Mouse (Mus musculus): ENCODE data around the gene Aars2.

The Aars2 gene

DNA sequence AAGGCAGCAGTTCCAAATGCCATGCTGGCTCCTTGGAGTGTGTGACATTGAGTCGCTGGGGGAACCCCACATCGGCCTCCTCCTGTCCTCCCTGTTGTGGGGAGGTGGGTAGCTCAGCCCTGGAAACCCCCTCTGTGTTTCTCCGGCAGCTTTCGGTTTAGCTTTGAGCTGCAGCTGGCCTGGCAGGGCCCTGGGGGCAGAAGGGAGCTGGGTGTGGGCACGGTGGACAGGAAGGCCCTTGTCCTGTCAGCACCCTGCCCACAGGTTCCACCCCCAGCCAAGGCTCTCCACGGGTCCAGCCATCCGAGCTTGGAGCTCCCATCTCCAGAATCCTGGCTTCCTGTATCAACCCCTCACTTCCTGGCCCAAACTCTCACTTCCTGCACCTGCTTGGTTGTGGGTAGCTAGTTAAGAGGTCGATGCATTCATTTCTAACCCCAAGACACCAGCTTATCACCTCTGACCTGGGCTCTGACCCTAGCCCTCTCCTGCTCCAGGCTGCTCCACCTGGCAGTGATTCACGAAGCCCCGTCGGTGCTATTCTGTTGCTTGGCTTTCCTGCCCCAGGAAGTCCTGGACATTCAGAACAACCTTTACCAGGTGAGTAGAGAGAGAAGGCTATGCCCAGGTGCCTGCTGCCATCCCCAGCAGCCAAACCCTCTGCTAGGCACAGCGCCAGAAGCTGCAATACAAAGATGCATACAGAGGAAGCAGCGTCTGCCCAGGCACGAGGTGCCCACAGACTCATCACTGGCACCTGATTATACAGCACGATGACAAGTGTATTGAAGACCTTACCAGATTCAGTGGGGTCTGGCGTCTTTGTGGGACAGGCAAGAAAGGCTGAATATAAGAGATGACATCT, 51.6 kb downstream of the Aars2 start:
- DNase-seq (ENCODE audit: low spot score in 2 of 2) = peak; percentile 25 to 74

DNA sequence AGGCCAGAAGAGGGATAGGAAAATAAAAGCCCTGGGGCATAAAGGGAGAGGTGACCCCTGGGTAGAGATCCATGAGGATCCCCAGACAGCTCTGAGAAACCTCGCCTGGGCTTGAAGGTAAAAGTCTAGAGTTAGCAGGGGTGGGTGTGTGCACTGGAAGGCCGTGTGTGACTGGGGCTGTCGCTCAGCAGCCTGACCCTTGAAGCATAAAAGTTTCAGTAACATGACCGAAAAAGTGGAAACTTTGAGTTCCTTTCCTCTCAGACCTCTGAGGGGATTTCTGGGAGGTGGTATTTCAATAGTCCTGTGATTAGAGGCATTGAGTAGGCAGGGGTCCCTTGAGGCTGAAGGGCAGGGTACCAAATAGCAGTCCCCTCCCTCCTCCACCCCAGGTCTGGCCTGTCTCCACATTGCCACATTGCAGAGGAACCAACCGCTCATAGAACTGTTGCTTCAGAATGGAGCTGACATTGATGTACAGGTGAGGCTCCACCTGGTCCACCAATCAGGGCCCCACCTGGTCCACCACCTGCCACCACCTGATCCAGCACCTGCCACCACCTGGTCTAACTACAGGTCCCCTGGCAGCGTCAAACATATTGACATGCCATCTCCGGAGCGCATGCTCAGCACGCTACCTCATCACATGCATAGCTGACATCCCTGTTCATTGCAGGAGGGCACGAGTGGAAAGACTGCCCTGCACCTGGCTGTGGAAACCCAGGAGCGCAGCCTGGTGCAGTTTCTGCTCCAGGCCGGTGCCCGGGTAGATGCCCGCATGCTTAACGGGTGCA, 53.3 kb downstream of the Aars2 start:
- DNase-seq (ENCODE audit: low spot score in 2 of 2) = no peak

DNA sequence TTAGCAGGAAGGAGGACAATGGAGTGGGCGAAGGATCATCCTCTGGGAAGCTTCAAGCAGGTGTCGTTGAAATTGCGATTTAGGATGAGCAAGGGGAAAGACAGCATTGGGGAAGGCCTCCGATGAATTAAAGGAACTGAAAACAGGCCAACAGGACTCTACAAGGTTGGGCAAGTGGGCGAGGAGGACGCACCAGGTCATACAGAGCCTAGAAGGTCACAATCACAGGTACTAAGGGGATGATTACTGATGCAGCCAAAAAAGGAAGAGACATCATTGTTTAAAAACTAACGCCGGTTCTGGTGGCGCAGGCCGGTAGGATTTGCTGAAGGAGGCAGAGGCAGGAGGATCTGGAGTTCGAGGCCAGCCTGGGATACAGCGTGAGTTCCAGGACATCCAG, 56.6 kb downstream of the Aars2 start:
- DNase-seq (ENCODE audit: low spot score in 2 of 2) = no peak

GRCm38 (mm10) chr17:45563655-45564530, 57.3 kb downstream of the Aars2 start, which contains the start of gene Slc35b2:
Gene Slc35b2, plus strand, starts transcription at chr17:45563874.
- peak; percentile 88 to 95 for DNase-seq (ENCODE audit: low spot score in 2 of 2)

DNA sequence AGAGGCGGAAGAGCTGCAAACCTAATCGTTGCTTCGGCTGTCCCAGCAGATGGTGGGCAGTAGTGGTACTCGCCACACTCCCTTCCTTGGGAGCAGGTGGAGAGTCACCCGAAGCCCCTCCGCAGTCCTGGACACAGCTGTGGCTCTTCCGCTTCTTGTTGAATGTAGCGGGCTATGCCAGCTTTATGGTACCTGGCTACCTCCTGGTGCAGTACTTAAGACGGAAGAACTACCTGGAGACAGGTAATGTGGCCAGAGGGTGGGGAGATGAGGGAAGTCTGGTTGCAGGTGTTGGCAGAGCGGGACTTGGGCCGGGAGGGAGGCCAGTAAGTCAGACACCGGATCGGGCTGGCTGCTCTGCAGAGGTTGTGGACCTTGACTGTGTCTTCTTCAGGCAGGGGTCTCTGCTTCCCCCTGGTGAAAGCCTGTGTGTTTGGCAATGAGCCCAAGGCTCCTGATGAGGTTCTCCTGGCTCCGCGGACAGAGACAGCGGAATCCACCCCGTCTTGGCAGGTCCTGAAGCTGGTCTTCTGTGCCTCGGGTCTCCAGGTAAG, 58.0 kb downstream of the Aars2 start:
- DNase-seq (ENCODE audit: low spot score in 2 of 2) = no peak

- DNase-seq (ENCODE audit: low spot score in 2 of 2) = no peak
These were observed 58.5 kb downstream of the Aars2 start for GRCm38 (mm10) chr17:45565103-45565502.

DNA sequence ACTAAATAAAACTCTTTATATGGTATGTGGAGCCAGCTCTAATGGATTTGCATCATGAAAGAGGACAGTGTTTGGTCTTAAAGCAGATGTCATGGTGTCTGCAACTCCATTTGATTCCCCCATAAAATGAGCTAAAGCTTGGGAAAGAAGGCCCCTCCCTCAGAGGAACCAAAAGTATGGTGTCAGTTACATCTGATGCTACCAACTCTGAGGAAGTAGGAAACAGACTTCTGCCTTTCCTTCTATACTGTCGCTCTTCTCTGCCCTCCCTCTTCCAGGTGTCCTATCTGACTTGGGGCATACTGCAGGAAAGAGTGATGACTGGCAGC, 59.4 kb downstream of the Aars2 start:
- no peak for DNase-seq (ENCODE audit: low spot score in 2 of 2)

DNA sequence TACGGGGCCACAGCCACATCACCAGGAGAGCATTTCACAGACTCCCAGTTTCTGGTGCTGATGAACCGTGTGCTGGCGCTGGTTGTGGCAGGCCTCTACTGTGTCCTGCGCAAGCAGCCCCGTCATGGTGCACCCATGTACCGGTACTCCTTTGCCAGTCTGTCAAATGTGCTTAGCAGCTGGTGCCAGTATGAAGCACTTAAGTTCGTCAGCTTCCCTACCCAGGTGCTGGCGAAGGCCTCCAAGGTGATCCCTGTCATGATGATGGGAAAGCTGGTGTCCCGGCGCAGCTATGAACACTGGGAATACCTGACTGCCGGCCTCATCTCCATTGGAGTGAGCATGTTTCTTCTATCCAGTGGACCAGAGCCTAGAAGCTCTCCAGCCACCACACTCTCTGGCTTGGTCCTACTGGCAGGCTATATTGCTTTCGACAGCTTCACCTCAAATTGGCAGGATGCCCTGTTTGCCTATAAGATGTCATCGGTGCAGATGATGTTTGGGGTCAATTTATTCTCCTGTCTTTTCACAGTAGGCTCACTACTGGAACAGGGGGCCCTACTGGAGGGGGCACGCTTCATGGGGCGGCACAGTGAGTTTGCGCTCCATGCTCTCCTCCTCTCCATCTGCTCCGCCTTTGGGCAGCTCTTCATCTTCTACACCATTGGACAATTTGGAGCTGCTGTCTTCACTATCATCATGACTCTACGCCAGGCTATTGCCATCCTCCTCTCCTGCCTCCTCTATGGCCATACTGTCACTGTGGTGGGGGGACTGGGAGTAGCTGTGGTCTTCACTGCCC, 59.9 kb downstream of the Aars2 start:
- DNase-seq (ENCODE audit: low spot score in 2 of 2) = no peak

GRCm38 (mm10) chr17:45567162-45567601, 60.5 kb downstream of the Aars2 start:
- DNase-seq (ENCODE audit: low spot score in 2 of 2) = no peak

GRCm38 (mm10) chr17:45568990-45569389, 62.3 kb downstream of the Aars2 start:
- DNase-seq (ENCODE audit: low spot score in 2 of 2) = no peak

DNA sequence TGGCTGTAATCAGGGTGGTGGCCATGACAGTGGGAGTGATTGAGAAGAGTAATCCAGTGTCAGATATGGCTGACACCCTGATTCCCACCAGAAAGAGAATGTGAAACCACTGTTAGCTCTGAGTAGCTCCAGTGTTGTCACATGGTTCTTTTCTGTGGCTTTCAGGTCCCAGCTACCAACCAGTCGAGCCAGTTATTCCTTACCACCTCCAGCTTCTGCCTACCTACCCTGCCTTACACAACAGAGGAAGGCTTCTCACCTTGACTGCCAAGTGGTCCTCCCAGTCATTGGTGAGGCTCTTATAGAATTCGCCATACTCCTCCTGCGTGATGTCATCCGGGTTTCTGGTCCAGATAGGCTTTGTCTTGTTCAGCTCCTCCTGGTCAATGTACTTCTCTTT, 63.4 kb downstream of the Aars2 start:
- DNase-seq (ENCODE audit: low spot score in 2 of 2) = no peak

Measured in spleen, postnatal 4 days (tissue).